Mouse (Mus musculus) adrenal gland, postnatal 14 days (tissue): ENCODE results near the gene Utp20. TPM values are rescaled to one million over a fixed set of nuclear protein-coding genes. Genes with fewer than 3 reads are reported as not detected.
"Not testable (repeated sequence)": the region's sequence is repeated elsewhere in the genome, so short reads cannot be mapped to it uniquely, and the experiment has no call there.

ENCODE experiments used
- DNase-seq: peaks from one replicate; pipeline ENCODE4 v3.0.0; 2021; ENCODE audit warnings: mixed read lengths
- long read RNA-seq, 2 experiments: library from polyadenylated mRNA; stranded (forward); transcript quantifications; one replicate each; pipeline ENCODE4 v2.0.0; 2021
- total RNA-seq: library from RNA; stranded (reverse); gene quantifications from 2 replicates; pipeline ENCODE4 v1.2.3, GENCODE M21; 2021

Utp20 gene
- 27.1 and 28.3 TPM in 2 replicates for total RNA-seq
- long read RNA-seq, experiment 1, partial matches to known transcripts: 2 of 5 reads
- long read RNA-seq, experiment 1, other reads (novel, unspliced or antisense): 3 of 5 reads
- long read RNA-seq, experiment 2, partial matches to known transcripts: 1 of 3 reads
- long read RNA-seq, experiment 2, other reads (novel, unspliced or antisense): 2 of 3 reads

DNA sequence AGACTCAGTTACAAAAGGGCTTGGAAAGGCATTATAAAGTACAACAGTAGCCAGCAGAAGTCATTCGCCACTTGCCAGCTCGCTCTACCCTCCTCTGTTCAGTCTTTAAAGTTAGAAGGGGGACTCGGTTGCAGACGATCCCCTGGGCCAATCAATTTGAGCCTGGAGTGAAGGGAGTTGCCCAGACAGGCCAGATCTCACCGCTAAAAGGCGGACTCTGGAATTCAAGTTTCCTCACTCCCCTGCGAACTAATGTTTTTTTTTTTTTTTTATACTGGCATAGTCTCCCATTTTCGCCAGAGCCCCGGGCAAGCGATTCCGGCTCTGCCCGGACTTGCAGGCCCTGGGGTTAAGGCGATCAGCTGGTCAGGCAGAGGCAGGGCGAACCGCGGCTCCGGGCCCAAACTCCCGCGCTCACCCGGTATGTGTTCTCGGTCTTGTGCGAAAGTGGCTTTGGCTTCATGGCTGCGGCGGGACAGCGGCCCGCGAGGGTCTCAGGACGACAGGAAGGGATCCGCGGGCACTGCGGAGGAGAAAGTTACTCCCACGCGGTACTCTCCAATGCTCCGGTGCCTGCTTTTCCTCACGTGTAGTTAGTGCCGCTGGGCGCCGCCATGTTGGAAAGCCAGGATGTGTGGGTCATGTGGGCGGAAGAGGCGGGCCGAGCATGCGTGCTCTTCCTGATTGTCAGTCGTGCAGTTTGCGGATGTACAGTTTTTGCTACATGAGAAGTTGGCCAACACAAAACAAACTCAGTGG, at the start of gene Utp20:
TSS of gene Utp20 (minus strand) at position 617 of the 759 bp plus-strand sequence.
- peak; percentile 91 for DNase-seq

DNA sequence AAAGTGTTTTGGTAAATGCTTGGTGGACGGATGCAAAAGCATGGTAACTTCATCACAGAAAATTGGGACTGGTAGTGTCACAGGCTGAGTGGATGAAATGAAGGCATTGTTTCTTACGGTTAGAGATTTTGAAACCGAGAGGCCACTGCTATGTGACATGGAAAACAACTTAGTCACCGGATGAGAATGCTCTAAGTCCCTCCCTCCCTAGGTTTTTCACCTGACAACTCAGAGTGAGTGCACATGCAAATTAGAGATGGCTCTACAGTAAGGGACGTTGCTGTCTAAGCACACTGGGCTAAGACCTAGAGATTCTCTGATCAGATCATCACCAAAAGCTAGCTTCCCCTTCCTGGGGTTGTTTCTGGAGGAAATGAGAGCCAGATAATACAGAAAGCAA, 48.3 kb upstream of the Utp20 start:
- no peak for DNase-seq

DNA sequence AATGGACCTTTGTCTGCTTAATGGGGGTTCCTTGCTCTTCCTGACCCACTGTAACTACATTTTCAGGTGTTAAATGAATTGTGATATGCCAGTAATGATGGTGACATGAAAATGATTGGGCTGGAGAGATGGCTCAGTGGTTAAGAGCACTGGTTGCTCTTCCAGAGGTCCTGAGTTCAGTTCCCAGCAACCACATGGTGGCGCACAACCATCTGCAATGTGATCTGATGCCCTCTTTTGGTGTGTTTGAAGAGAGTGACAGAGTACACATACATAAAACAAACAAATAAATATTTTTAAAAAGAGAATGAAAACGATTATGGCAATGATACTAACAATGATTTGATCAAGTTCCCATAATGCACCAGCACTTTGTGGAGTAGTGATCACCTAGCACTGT, 39.4 kb upstream of the Utp20 start:
- no peak for DNase-seq

DNA sequence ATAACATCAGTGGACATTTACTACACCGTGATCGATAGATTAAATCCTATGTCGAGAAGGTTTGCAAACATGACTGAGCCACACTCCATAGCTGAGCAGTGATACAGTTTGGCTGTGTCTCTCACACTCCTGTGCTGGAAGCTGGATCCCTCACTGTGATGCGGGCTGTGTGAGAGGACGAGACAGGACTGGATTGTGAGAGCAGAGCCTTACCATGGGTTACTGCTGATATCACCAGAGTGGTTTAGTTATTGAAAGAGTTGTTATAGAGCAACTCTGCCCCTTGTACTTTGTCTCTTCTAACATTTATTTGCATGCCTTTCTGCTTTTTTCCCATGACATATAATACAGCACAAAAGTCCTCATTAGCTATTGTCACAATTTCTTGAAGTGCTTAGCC, 35.7 kb upstream of the Utp20 start:
- no peak for DNase-seq

DNA sequence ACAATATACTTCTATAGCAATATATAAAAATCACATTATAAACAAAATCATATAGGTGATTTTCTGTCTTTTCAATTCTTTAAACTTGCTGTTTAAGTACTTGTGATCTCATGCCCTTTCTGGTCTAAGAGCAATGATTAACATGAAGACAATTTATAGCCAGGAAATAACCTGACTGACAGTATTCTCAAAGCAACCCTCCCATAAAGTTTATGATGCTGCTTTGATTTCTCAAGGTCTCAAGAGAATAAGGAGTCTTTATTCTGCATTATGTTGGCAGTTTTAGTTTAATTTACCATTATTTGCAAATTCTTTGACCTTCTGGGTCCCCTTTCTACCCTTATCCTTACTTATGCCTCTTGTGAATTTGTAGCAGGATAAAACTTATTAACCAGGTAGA, 34.8 kb upstream of the Utp20 start:
- DNase-seq: no peak

DNA sequence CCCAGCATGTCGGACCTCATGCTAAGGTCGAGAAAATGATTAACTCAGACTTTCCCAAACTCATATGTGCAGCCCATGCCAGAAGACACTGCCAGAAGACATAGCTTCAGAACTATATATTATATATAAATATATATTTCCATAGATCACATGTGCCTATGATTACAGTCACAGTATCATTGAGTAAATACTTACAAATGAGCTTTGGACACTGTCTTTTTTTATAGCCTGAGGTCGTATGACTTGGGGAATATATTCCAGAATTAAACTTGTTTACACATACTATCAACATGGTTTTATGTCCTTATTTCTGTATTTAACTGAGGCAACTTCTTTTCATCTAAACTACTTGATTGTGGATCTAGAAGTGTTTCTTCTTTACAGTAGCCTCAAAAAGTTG, 34.3 kb upstream of the Utp20 start:
- DNase-seq: no peak

- DNase-seq: no peak
Observed at GRCm38 (mm10) chr10:88853326-88853725, 26.7 kb upstream of the Utp20 start.

DNA sequence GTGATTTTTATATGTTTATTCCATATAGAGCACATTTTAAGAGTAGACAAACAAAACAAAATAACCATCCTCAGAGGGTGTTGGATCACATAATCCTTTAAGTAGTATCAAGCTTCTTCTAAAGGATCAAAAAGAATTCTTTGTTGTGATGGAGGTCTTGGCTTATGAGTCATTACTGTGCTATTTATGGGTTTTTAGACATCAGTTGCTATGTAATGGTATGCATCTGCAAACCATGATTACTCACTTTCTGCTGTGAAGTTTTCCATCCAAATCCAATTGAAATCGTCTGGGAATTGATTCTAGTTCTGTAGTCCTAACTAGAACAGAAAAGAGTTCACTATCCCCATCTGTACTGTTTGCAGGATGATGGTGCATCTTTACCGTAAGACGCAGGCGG, 23.4 kb upstream of the Utp20 start:
- no peak for DNase-seq

DNA sequence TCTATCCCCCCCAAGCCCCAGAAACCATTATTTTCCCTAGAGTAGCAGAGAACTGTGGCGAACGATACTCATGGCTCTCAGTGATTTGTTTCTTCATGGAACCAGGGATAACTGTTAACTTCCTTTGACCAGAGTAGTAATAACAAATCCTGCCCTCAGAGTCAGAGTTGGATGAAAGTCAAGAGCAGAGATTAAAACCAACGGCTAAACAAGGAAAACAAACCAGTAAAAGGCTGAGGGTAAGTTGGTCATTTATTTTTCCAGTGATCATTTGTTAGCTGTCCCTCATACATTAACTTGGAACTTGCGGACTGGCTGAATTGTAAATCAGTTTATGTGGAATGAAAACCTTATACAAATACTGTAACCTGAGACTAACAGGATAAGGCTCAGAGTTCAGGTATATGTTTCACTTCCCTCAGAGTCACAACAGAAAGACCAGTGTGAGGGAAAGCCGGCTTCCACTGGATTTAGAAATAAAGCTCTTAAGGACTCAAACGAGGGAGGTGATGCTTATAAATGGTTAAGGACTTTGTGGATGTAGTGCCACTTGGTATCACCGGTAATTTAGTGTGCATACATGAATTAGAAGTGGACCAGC, 22.4 kb upstream of the Utp20 start:
- no peak for DNase-seq

GRCm38 (mm10) chr10:88834227-88834626, 7.6 kb upstream of the Utp20 start:
- no peak for DNase-seq

- DNase-seq: peak; percentile 51
Observed at GRCm38 (mm10) chr10:88828361-88828760, 1.8 kb upstream of the Utp20 start.

DNA sequence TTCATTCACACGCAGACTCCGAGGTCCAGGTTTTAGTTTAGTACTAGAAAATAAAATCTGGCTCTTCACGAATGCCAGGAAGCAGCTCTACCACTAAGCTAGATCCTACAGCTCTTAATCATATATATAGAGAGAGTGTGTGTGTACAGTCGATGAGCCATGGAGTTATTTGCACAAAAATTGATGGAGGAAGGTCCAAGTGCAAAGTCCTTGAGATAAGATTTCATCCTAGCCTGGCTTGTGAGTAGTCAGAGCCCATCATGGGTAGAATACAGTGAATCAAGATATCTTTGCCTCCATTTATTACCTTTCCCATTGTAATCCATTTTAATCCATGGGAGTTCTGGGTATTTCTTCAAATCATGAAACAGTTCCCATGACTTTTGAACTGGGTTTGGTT, 992 bp upstream of the Utp20 start:
- DNase-seq: no peak

GRCm38 (mm10) chr10:88826947-88827306, 323 bp upstream of the Utp20 start:
- not testable (repeated sequence) for DNase-seq

- no peak for DNase-seq
Observed at GRCm38 (mm10) chr10:88817335-88817734, 9.3 kb downstream of the Utp20 start.

- DNase-seq: no peak
Observed at GRCm38 (mm10) chr10:88815256-88815655, 11.3 kb downstream of the Utp20 start.

- no peak for DNase-seq
Observed at GRCm38 (mm10) chr10:88811704-88812103, 14.9 kb downstream of the Utp20 start.

GRCm38 (mm10) chr10:88802236-88802635, 24.4 kb downstream of the Utp20 start:
- DNase-seq: no peak

- DNase-seq: no peak
Observed at GRCm38 (mm10) chr10:88799381-88799780, 27.2 kb downstream of the Utp20 start.

DNA sequence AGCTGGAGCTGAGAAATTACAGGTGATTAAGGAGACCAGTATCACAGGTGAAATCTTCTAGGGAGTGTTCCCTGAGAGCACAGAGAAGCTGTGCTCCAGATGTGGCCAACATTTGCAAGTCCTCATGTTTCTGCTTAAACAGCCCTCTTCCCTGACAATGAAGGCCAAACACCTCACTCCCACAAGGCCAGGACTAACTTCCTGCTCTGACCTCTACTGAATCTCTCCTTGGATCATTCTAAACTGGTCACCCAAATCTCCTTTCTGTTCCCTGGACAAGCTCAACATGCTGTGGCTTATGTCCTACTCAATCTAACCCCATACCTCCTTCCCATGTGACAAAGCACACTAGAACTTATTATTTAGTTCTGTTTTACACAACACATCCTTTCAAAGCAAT, 29.2 kb downstream of the Utp20 start:
- no peak for DNase-seq

DNA sequence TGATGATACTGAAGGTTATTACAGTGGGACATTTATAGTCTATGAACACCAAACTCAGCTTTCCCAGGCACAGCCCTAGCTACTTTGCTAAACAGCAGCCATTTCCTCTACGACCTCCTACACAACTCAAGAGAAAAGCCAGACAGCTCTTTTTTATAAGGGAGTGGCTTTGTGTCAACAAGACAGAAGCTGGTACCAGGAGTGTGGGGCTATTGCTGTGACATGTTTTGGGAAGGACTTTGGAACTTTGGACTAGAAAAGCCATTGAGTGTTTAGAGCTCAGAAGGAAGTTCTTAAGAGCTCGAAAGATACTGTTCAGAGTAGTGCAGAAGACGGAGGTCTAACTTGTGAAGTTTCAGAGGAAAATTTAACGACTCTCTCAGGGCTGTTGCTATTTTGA, 29.7 kb downstream of the Utp20 start:
- DNase-seq: no peak

DNA sequence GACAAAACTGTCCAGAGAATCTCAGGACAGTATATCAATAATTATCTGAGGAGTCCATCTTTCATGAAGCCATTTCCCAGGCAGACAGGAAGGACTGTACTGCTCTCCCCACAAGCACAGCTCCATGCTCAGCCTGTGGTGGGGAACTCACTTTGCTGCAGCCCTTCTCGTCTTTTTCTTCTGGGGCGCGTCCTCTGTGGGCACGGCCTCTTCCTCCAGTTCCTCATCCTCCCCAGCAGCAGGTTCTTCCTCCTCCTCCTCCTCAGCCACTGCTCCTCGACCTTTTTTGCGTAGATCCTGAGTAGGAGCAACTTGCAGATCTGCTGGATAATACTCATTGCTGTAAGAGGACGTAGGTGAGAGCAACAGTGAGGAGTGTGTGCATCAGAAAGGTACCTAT, 31.4 kb downstream of the Utp20 start:
- no peak for DNase-seq

DNA sequence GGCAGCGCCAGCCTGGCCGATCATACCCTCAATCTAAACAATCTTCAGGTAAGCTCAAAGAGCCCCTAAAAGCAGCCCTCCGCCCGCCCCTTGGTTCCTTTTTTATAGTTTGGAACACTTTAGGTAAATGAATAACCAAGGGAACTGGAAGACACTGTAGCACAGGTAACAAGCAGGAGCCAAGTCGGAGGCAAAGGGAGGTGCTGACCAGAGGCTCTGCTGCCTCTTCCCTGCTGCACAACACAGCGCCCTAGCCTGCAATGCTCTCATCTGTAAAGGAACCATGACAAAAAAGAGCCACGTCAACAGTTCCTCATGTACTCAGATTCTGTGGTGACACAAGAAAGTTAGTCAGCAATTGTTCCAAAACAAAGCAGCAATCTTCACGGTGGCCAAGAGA, 32.0 kb downstream of the Utp20 start:
- no peak for DNase-seq

GRCm38 (mm10) chr10:88793671-88794070, 32.9 kb downstream of the Utp20 start:
- DNase-seq: no peak

DNA sequence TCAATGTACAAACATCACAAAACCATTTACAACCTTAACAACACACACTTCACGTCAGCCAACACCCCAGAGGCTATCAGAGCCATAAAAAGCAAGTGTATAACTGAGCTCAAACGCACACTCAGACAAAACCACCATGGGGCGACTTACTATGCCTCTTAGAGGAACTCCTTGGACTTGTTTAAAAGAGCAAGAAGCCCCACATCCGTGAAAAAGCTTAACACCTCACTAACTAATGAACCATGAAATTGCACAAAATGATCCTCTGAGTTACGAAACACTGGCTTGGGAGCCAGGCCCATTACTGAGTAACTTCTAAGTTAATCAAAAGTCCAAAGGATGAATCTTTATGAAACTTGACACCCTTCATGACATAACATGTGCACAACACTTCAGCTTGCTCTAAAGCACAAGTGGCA, 42.1 kb downstream of the Utp20 start:
- no peak for DNase-seq
